Mouse (Mus musculus) lung, postnatal 0 days (tissue): ENCODE measurements around the gene Dcpp2.

Source experiments
- CTCF ChIP-seq: IDR thresholded peaks from 2 replicates; pipeline ENCODE4 v1.5.1; 2016; ENCODE audit warnings: antibody characterized with exemption, mild to moderate bottlenecking
- EP300 ChIP-seq: IDR thresholded peaks from 2 replicates; pipeline ENCODE4 v1.6.1; 2016; ENCODE audit warnings: antibody characterized with exemption, mild to moderate bottlenecking, control low read depth

- TF ChIP-seq EP300, result no peak
- TF ChIP-seq CTCF, result no peak
These were observed 60.7 kb downstream of the Dcpp2 start, which contains the start of gene Sbp for GRCm38 (mm10) chr17:23941372-23941771.
